Mouse (Mus musculus) ovary, adult 18-20 months (tissue): ENCODE measurements around the gene Tsc2.

Experiments used
- DNase-seq: peaks from one replicate; pipeline ENCODE4 v3.0.0; 2022; ENCODE audit warnings: low spot score, mixed read lengths

Tsc2 gene

DNA sequence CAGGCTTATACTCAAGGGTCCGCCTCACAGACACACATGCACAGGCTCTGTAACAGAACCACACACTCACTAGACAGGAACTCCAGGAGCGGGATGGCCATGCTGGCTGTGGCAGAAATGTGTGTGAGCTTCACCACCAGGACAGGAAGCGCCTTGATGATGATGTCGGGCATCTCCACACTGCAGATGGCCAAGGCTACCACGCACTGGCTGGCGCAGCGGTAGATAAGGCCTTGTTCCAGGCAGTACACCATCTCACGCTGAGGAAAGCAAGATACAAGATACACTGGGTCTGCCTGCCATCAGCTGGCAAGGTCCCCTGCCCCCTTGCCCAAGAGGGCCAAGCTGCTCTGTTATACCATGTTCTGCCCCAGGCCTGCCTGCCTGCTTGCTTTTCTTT lies 23.6 kb downstream of the Tsc2 start:
- DNase-seq: no peak

DNA sequence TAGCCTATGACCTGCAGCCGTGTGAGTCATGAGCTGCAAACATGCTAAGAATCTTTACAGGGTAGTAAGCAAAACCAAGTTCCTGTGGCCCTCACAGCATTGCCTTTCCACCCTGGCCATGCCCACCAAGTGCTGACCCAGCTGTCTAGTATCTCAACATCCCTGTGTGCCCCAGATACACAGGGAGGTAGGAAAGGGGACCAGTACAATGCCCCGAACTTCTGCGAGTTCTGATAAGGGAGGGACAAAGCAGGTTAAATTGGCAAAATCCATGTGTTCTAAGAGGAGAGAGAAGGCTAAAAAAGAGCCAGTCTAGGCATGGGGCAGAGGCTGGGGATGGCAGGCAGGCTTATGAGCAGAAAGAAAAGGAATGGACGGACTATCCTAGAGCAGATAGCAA lies 24.1 kb downstream of the Tsc2 start:
- no peak for DNase-seq

DNA sequence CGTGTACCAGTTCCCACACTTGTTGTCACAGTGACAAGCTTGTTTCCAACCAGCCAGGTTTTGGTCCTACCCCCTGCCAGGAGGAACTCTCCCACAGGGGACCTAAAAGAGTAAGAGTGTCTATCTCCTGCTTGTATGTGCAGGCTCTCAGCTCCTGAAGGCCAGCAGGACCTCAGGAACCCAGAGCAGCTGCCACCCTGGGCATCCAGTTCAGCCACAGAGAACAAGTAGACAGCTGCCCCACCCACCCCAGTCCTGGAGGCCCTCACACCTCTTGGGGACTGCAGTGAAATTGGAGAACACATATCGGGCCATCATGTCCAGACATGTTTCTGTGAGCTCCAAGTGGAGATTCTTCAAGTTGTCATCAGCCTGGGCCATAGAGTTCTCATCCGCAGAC lies 27.9 kb downstream of the Tsc2 start:
- DNase-seq: no peak

DNA sequence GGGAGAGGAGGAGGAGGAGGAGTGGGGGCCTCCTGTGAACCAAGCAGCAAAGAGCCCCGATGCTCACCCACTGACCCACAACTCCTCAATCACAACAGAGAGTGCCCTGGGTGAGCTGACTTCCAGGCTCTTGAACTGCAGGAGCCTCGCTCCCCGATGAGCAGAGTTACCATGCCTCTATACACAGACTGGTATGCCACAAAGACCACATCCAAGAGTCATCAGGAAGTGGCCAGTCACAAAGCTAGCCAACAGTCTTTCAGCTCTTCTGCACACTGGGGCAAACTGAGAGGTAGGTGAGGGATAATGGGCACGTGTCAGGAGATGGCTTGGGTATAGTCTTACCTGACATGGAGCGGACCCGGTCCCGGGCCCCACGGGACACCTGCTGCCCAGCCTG lies 28.5 kb downstream of the Tsc2 start:
- no peak for DNase-seq

DNA sequence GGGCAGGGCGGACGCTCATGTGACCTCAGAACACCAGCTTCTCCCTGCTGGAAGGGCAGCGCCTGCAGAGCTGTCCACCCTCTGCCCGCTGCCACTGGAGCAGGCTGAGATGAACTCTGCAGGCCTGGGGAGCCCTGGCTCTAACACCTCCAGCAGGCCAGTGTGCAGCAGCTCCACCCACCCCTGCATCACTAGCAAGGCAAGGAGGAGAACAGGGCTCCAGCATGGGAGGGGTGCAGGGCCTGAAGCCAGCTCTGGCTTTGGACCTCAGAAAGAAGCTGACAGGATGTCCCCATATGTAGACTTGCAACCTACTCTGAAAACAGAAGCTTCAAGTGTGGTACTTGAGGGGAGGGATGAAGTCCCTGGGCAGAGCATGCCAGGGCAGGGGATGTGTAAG lies 31.9 kb downstream of the Tsc2 start:
- DNase-seq: no peak

DNA sequence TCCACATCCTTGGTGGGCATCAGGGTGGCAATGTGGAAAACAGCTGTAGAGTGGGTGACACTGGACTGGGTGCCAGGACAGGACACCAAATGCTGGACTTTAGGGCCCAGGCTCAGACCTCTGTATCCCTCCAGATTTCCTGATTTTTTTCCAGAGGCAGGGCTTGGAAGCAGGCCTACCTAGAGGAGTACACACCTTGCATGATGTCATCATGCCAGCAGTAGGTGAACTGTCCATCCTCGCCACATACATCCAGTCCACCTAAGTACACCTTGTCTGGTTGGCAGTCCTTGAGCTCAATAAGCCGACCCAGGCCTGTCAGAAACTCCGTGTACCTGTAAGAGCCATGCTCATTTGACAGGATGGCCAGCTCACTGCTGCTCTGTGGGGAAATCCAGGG lies 34.4 kb downstream of the Tsc2 start:
- no peak for DNase-seq

DNA sequence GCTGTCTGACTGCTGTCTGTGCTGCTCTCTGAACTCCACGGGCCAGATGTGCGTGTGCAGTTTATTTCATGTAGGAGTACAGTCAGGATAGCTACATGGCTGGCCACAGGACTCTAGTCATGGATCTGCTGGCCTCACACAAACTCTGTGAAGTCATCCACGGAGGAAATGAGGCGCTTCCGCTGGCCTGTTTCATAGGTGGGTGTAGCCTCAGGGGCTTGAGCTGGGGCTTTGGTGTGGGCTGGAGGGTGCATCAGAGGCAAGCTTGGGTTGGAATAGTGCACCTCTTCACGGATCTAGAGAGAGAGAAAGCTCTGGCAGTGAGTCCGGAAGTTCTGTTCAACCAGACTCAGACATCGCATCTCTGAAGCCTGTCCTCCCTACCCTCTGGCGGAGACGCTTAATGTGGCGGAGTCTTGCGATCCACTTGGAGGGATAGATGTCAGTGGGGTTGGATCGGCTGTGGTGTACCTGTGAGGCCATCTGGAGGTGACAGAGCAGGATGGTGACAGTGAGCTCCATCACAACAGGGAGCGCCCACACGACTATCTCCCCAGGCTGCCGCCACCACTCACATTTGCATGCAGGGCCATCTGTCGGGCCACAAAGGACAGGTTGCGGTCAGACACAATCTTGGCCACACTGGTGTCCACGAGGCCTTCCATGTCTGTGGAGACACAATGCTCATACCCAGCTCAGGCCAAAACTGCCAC lies 35.8 kb downstream of the Tsc2 start:
- DNase-seq: no peak

DNA sequence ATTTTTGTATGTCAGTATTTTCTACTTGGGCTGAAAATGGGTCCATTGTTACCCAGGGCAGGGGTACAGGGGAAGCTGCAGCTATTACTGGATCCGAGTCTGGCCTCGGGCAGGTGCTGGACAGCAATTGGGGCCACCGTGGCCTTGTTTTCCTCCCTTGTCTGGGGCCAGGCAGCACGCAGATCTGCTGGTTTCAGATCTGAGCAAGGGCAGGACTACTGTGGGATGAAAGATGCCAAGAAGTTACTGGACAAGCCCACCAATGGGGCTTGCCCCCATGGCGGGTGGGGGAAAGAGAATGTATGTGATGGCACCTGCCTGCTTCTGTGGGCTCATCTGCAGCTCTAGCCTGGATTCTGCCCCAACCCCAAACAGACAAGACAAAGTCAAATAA lies 36.4 kb downstream of the Tsc2 start:
- DNase-seq: no peak

DNA sequence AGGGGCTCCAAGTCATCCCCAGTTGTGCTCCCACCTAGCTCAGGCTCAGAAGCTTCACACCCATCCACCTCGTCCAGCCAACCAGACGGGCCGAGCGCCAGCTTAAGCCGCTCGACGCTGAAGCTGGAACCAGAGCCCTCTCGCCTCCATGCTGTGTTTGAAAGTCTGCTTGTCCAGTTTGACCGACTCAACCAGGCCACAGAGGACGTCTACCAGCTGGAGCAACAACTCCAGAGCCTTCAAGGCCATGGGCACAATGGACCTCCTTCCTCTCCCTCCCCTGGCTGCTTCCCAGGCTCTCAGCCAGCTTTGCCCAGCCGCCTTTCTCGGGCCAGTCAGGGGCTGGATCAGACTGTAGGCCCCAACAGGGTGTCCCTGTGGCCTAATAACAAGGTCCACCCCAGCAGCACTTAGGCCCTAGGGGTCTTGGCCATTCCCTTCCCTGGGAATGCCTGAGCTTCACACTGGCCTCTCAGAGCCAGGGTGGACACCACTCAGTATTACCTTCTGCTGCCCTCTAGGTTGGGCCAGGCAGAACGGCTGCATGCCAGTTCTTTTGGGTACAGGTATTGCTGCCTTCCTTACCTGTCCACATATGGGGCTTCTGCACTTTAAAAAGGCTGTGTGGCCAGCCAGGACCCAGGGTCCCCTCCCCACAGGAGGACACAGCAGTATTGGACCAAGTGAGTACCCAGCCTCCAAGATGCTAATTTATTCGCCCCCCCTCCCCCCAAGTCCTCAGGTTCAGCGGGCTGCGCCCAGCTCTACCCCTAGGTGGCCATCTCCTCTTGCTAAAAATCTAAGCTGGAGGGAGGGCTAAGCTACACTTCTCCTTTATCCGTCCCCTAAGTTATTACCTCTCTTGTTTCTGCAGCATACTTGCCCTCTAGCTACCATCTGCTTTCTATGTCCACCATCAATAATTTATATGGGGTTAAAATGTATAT lies 37.0 kb downstream of the Tsc2 start:
- peak; percentile 43 for DNase-seq

DNA sequence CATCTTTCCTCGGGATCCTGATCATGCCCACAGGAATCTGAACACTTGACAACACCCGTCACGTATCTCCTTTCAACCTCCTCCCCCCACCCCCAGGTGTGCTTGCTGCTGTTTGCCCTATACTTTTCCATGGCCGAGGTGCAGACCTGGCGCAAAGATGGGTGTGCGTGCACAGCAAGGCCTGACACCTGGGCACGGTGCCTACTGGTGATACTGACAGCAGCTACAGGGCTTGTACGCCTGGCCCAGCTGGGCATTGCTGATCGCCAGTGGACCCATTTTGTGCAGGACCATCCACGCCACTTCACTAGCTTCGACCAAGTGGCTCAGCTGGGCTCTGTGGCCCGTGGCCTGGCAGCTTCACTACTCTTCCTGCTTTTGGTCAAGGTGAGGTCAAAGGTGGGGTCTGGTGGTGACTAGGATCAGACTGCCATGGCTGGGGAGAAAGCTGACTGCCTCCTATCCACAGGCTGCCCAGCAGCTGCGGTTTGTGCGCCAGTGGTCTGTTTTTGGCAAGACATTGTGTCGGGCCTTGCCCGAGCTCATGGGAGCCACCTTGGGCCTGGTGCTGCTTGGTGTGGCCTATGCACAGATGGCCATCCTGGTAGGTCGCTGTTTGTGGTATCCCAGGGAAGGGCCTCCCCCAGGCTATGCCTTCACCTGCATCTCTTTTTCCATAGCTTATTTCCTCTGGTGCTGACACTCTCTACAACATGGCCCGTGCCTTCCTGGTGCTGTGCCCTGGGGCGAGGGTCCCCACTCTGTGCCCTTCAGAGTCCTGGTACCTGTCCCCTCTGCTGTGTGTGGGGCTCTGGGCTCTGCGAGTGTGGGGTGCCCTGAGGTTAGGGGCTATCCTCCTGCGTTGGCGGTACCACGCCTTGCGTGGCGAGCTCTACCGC lies 38.2 kb downstream of the Tsc2 start:
- no peak for DNase-seq

DNA sequence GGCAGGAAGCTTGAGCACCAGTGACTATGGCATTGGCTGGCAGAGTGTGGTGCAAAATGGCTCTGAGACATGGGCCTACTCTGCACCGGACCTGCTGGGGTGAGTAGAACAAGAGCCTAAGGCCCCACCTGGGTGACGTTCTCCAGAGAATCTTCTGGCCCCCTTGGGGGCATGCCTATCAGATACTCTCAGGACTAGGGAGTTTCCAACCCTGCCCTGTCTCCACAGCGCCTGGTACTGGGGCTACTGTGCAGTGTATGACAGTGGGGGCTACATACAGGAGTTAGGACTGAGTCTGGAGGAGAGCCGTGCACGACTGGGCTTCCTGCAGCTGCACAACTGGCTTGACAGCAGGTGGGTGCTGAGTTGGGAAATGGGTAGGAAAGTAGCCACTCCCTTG lies 39.2 kb downstream of the Tsc2 start:
- DNase-seq: no peak

DNA sequence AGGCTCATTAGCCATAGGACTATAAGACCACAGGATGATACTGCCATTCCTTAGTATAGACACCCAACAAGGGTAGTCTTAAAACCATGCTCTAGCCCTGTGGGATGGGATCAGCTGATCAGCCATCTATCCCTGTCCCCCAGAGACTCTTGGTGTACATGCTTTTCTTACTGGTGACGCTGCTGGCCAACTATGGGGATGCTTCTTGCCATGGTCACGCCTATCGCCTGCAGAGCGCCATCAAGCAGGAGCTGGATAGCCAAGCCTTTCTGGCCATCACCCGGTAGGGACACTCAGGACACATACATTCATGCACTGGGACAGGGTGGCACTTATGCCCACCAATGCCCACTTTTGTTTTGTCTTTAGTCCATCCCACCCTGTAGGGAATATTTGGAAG lies 40.7 kb downstream of the Tsc2 start:
- DNase-seq: no peak

DNA sequence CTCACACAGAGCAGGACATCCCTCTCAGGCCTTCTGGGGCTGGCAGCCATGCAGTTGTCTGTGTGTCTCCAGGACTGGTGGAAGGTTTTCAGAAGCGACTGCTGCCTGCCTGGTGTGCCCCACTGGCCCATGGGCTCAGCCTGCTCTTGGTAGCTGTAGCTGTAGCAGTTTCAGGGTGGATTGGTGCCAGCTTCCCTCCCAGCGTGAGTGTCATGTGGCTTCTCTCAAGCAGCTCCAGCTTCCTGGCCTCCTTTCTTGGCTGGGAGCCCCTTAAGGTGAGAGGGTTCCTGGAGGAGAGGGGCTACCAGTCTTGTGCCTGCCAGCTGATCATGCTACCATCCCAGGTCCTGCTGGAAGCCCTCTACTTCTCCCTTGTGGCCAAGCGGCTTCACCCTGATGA lies 41.5 kb downstream of the Tsc2 start:
- DNase-seq: no peak

DNA sequence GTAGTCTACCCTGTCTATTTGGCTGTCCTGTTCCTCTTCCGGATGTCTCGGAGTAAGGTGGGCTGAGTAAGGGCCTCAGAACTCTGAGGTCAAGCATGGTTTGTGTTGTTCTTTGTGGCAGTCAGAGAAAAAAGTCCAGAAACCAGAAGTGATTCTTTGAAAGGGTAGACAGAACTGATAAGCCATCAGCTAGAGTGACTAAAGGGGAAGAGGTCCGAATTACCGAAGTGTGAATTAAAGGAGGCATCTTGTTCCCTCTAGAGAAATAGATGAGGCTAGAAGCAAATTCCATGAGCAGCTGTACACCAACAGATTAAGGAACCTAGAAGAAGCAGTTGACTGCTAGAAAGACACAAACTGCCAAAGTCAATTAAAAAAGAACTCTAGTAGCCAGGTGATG lies 45.9 kb downstream of the Tsc2 start:
- DNase-seq: no peak

DNA sequence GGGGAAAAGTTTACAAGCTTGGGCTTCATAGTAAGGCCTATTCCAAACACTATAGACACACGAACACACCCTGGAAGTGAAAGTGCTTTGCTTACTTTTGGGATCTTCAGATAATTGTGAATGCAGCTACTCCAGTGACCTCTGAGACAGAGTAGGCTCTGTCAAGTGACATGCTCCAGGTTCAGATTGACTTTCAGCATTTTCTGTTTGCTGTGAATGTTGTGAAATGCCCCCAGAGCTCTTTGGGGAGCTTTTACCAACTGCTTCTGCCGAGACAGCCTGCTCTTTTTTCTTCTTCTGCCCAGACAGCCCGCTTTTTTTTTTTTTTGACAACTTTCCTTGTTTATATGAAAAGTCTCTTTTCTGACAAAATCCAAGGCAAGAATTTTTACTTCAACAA lies 47.9 kb downstream of the Tsc2 start:
- DNase-seq: no peak

DNA sequence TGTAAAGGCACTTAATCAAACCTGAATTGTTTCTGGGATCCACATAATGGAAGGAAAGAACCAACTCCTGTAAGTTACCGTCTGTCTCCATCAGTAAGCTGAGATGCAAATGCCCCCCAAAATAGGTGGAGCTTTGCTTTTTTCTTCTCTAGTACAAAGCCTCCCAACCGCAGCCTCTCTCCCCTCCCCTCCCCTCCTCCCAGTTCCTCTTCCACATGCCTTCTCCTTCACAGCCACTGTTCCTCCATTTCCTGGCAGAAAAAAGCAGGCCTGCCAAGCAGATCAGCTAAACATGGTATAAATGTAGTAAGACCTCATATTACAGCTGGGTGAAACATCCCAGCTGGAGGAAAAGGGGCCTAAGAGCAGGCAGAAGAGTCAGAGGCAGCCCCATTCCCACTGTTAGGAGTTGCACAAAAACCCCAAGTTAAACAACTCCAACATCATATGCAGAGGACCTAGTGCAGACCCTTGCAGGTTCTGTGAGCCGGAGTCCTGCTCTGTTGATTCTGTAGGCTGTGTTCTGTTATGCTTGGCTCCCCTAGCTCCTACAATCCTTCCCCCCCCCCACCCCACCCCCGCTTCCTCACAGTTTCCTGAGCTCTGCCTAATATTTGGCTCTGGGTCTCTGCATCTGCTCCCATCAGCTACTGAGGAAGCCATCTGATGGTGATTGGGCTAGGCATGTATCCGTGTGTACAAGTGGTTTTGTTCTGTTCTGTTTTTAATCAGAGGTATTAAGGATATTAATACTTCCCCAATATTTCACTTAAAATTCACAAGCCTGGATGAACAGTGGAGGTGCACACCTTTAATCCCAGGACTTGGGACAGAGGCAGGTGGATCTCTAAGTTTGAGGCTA lies 48.6 kb downstream of the Tsc2 start:
- no peak for DNase-seq

DNA sequence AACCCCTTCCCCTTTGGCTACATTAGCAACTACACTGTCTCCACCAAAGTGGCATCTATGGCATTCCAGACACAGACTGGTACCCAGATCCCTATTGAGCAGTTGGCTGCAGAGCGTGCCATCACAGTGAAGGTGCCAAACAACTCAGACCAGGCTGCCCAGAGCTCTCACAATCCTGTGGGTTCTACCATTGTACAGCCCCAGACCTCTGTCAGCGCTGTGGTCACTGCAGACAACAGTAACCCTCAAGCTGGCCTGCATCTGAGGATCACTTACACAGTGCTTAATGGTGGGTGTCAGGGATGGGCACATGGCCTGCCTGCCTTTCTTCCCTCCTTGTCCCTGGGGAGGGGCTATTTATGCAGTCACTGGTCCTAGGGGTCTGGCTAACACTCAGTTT lies 52.1 kb downstream of the Tsc2 start:
- DNase-seq: no peak

DNA sequence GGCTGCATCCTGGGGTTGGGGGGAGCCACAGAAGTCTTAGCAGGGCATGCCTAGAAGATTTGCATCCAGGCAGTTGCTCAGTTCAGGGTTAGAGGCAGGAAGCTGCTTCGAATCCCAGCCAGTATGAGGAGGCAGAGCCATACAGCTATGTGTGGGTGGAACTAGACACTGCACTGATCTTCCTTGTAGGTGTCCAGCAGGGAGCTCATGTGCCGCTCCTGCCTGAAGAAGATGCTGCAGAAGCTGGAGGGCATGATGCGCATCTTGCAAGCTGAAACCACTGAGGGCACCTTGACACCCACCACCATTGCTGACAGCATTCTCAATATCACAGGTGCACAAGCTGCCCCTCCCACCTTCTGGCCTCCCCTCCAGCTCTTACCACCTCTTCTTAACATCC lies 52.9 kb downstream of the Tsc2 start:
- DNase-seq: no peak

DNA sequence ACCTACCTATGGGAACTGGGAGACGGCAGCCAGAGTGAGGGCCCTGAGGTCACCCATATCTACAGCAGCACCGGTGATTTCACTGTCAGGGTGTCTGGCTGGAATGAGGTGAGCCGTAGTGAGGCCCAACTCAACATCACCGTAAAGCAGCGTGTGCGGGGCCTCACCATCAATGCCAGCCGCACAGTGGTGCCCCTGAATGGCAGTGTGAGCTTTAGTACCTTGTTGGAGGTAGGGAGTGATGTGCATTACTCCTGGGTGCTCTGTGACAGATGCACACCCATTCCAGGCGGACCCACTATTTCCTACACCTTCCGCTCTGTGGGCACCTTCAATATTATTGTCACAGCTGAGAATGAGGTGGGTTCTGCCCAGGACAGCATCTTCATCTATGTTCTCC lies 58.6 kb downstream of the Tsc2 start:
- no peak for DNase-seq

DNA sequence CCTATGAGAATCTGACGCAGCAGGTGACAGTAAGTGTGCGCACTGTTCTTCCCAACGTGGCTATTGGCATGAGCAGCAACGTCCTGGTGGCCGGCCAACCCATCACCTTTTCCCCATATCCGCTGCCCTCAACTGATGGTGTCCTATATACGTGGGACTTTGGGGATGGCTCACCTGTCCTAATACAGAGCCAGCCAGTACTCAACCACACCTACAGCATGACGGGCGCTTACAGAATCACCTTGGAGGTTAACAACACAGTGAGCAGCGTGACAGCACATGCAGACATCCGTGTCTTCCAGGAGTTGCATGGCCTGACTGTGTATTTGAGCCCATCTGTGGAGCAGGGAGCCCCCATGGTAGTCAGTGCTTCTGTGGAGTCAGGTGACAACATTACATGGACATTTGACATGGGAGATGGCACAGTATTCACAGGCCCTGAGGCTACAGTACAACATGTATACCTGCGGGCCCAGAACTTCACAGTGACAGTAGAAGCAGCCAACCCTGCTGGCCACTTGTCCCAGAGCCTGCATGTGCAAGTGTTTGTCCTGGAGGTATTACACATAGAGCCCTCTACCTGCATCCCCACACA lies 59.7 kb downstream of the Tsc2 start:
- DNase-seq: no peak

DNA sequence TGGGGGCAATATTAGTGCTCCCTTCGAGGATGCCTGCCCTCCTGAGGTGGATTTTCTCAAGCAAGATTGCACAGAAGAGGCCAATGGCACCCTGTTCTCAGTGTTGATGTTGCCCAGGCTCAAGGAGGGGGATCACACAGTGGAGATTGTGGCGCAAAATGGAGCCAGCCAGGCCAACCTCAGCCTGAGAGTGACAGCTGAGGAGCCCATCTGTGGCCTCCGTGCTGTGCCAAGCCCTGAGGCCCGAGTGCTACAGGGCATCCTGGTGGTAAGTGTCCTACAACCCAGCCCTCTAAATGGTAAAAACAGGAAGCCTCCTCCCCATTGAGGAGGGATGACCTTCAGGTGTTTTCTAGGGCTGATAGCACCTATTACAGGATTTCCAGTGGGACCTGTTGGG lies 62.6 kb downstream of the Tsc2 start:
- DNase-seq: no peak
